Mouse (Mus musculus) liver, embryonic 13.5 days (tissue): ENCODE results near the gene Add1. TPM values are rescaled to one million over a fixed set of nuclear protein-coding genes. Genes with fewer than 3 reads are reported as not detected.
A peak's percentile ranks its signal among the peaks of the same experiment; 100 is the strongest.

Source experiments
- microRNA-seq: library from miRNA; unstranded; fragments of <30 nt; microRNA quantifications from one replicate; pipeline ENCODE4, GENCODE M21; 2016
- polyA plus RNA-seq: library from polyadenylated mRNA; unstranded; fragments of >200 nt; fragmentation: Nextera tagmentation; extraction: Ambion mirVana; gene quantifications from 2 replicates; pipeline ENCODE4 v1.2.1, GENCODE M21; 2015

Gene Add1
- polyA plus RNA-seq, 1 experiment from 2014 or later, result 124 TPM

Small RNA genes lying within 50 kb of the gene (microRNA-seq; reads per million reads assigned to microRNA genes)
- gene Mir7036b, result 14.1 reads per million, percentile 29 among the genes with 10 or more reads in this experiment

Other genes starting within 250 kb of the Add1 start
- 79.1 and 89.1 TPM in 2 replicates for gene Rnf4, start 237.4 kb upstream of the Add1 start, polyA plus RNA-seq
- gene Fam193a, start 203.7 kb upstream of the Add1 start, polyA plus RNA-seq, result 3.8 and 3.9 TPM in 2 replicates
- gene Tnip2, start 59.7 kb upstream of the Add1 start, polyA plus RNA-seq, result 5.4 and 6.6 TPM in 2 replicates
- 2.4 and 4.4 TPM in 2 replicates for gene Sh3bp2, start 47.8 kb upstream of the Add1 start, polyA plus RNA-seq
- 56.3 and 65.9 TPM in 2 replicates for gene Mfsd10, start 63.5 kb downstream of the Add1 start, polyA plus RNA-seq
- 19.8 and 24.2 TPM in 2 replicates for gene Nop14, start 86.5 kb downstream of the Add1 start, polyA plus RNA-seq
- 0.42 and 0.67 TPM in 2 replicates for gene Grk4, start 86.7 kb downstream of the Add1 start, polyA plus RNA-seq
- 4.8 and 4.9 TPM in 2 replicates for gene Htt, start 188.1 kb downstream of the Add1 start, polyA plus RNA-seq